Mouse (Mus musculus) bone marrow, adult 2 months (tissue): ENCODE results near the gene Rars.

Source experiments
- CTCF ChIP-seq: fragments of 200-500 bp; IDR thresholded peaks from 2 replicates; pipeline ENCODE4 v1.5.1; 2011; ENCODE audit warnings: low read length, control low read depth; ENCODE audit not compliant: control insufficient read depth, insufficient read depth
- POLR2A ChIP-seq: fragments of 200-500 bp; IDR thresholded peaks from 2 replicates; pipeline ENCODE4 v1.6.1; 2011; ENCODE audit warnings: low read depth, mild to moderate bottlenecking, control low read depth, low read length, borderline replicate concordance; ENCODE audit not compliant: control insufficient read depth

GRCm38 (mm10) chr11:35760627-35761003, 73.7 kb downstream of the Rars start:
- TF ChIP-seq CTCF (no peak), POLR2A (no peak)
